Mouse (Mus musculus) A20 (cell line): ENCODE measurements around the gene Ptprg.
"Not testable (repeated sequence)": the region's sequence is repeated elsewhere in the genome, so short reads cannot be mapped to it uniquely, and the experiment has no call there.

Experiments used
- DNase-seq: peaks from one replicate; pipeline ENCODE4 v3.0.0-alpha.2; 2011; ENCODE audit warnings: low read depth, low spot score

Ptprg gene

GRCm38 (mm10) chr14:11960269-11961121, 407.2 kb downstream of the Ptprg start:
- no peak for DNase-seq

DNA sequence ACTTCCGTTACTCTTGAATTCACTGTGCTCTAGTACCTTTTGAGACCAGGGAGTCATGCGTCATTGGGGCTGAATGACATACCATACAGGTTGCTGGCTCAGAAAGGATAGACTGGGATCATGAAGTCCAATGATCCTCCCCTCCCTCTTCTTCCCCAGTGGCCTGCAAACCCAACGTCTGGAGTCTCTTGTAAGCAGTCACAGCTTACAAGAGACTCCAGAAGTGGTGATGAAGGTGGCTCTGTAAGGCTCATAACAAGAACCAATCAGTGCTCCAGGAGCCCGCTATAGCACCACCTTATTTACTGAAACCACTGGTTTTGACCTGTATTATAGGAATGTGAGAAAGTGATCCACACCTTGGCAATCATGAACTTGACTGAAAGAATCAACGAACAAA, 408.8 kb downstream of the Ptprg start:
- no peak for DNase-seq

DNA sequence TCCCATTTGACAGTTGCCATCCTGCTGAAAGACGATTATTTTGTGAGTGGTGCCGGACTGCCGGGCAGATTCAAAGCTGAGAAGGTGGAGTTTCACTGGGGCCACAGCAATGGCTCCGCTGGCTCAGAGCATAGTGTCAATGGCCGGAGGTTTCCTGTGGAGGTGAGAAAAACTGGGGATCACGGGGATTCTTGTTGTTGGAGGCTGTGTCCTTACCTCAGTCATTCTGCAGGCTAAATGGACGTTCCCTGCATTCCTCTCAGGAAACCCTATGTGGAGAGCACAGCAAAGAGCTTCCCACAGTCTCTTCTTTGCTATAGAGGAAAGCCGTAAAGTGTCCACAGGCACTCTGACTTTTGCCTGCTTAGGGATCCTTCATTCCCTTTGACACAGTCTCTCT, 409.2 kb downstream of the Ptprg start:
- DNase-seq: no peak

DNA sequence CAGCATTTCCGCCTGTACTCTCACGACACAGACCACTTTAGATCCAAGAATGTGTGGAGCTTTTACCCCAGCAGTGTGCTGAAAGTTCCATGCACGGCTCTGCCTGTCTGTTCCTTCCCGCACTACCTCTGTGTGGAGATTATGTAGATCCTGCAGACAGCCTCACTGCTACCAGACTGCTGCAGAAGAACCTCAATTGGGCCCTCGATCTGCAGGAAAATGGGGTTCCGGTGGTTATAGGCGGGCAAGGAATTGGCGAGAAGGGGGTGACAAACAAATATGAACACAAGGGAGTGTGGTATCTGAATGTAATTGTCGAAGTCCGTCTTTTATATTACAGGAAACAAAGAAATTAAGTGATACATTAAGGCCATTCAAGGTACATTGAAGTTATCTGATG, 410.5 kb downstream of the Ptprg start:
- DNase-seq: no peak

- not testable (repeated sequence) for DNase-seq
These were observed 411.0 kb downstream of the Ptprg start for GRCm38 (mm10) chr14:11964326-11964725.

GRCm38 (mm10) chr14:11965878-11966277, 412.5 kb downstream of the Ptprg start:
- no peak for DNase-seq

DNA sequence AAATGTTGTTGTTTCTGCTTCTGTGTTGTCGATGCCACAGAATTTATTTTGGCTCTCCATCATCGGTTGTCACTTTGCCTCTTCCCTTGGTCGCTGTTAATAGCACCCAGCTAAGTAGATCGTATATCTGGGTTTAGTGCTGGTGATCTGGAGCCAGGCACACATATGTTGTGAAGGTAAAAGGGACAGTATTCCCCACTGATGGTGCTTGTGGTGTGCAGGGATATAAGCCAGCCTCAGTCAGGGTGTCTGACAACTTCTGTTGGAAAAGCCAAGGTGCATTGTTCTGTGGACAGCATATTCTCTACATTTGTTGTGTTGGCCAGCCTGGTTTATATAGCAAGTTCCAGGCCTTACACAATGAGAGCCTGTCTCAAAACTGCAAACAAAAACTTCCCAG, 428.4 kb downstream of the Ptprg start:
- no peak for DNase-seq

DNA sequence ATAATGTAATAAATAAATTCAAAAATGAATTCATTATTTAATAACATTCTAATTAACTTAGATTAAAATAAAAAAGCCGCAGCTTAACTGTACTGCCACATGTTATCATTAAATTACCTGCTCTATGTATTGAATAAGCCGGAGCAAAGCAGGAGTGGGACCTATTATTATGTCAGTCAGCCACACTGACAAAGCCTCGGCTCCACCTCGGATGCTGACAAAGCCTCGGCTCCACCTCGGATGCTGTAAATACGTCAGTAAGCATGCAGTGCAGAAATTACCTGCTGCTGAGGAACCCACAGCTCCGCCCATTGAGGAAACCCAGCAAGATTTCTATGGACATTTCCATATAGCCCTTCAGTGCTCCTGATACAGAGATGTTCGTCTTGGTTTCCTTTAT, 429.7 kb downstream of the Ptprg start:
- no peak for DNase-seq

DNA sequence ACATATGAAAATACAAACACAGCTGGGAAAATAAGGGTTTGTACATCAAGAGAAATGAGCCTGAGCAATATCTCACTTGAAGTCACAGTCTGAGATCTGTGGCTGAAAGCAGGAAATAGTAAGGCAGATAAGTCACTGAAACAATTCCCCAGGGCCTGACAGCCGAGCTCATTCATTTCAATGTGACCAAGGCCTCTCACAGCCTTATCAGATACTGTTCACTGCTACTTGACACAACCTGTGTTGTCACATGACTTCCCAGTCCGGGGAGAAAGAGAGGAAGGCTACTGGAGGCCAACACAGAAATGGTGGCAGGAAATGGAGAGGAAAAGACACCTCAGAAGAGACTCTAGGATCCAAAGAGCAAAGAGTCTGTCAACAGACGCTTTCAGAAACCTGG, 430.8 kb downstream of the Ptprg start:
- DNase-seq: no peak

DNA sequence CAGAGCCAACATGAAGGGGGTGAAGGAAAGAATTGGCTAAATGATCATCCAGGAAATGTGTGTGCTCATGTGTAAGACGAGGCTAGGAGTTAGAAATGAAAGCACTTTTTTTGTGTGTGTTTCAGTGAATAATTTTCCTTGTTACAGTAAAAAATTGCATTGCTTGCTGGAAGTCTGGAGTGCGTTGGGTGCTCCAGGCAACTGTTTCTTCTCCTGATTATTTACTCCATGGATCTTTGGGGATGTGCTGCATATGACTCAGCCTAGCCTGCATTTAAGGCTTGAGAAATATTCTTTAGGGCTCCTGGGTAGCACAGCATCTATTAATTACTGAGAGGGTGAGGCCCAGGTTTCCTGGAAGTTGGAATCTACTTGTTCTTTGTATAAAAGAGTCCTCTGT, 435.6 kb downstream of the Ptprg start:
- DNase-seq: no peak

DNA sequence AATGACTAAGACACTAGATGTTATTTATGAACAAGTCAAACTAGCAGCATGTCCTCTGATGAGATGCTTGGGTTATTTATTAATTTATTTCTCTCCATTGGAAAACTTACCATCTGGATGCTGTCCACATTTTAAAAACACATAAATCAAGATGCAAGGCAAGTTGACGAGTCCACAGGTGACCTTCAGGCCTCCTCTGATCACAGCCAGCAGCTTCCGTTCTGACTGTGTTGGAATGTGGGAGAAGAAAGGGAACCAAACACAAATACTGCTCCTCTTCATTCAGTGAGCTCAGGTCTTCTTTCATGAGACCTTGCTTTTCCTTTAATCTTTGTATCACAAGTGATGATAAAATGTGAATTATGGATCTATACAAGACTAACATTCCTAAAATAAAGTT, 437.8 kb downstream of the Ptprg start:
- no peak for DNase-seq

DNA sequence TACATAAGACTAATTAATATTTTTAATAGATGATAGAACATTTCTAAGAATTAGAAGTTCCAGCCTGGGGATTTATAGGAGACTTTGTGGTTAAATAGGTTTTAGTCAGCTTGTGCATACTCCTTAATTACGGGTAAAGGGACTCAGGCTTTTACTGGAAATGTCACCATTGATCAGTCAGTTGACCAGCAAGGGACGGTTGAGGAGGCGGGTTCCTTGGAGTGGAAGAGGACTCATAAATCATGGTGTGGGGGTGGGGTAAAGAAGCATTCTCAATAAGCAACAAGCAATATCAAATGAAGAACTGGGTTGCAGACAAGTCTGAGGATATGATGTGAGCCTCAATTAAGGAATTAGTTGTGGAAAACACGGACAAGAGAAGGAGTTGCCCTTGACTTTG, 438.8 kb downstream of the Ptprg start:
- DNase-seq: no peak

- no peak for DNase-seq
These were observed 439.2 kb downstream of the Ptprg start for GRCm38 (mm10) chr14:11992534-11992933.

GRCm38 (mm10) chr14:11997555-11997954, 444.2 kb downstream of the Ptprg start:
- DNase-seq: no peak

- DNase-seq: no peak
These were observed 445.1 kb downstream of the Ptprg start for GRCm38 (mm10) chr14:11998464-11998863.

- DNase-seq: no peak
These were observed 450.7 kb downstream of the Ptprg start for GRCm38 (mm10) chr14:12004061-12004460.

GRCm38 (mm10) chr14:12011766-12012165, 458.4 kb downstream of the Ptprg start:
- no peak for DNase-seq

DNA sequence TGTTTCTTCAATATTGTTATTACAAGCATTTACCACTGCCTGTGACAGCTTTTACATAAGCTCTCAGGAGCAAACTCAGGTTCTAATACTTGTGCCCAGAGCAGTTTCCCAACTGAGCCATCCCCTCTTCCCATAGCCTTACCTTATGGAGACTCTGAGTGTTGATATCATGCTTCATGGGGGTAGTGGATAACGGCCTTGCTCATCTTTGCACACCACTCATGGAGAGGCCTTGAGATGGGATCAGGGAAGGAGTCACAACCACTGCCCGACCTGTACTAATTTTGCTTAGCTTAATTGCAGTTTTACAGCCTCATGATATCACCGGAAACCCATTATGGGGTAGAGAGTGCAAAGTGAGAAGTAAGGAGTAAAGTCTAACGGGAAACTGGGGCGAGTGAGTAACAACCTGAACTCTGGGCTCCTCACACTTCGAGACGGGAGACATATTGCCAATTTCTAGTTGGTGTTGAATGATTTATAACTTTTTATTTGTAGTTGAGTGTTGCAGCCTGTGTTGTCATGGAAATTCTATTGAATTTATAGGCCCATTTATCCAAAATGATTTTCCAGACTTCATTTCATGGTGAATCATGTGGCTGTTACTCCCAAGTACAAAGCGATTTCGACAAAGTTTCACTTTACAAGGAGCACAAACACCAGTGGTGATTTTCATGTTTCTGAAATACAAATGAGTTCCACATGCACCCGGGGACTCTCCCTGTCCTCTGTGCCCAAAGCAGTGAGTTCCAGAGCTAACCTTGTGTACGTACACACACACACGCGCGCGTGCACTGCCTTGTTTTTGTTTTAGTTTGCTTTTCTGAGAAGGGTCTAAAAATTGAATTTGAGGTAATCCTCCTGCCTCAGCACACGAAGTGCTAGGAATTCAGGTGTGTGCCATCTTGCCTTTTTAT, 472.7 kb downstream of the Ptprg start:
- DNase-seq: no peak

GRCm38 (mm10) chr14:12027247-12027646, 473.9 kb downstream of the Ptprg start:
- DNase-seq: no peak

GRCm38 (mm10) chr14:12029926-12030325, 476.6 kb downstream of the Ptprg start:
- DNase-seq: no peak

- no peak for DNase-seq
These were observed 483.4 kb downstream of the Ptprg start for GRCm38 (mm10) chr14:12036530-12037283.

GRCm38 (mm10) chr14:12039743-12040142, 486.4 kb downstream of the Ptprg start:
- no peak for DNase-seq
